Comparison of ENCODE assay signal across 12 mouse cellular contexts in the genomic region with DNA sequence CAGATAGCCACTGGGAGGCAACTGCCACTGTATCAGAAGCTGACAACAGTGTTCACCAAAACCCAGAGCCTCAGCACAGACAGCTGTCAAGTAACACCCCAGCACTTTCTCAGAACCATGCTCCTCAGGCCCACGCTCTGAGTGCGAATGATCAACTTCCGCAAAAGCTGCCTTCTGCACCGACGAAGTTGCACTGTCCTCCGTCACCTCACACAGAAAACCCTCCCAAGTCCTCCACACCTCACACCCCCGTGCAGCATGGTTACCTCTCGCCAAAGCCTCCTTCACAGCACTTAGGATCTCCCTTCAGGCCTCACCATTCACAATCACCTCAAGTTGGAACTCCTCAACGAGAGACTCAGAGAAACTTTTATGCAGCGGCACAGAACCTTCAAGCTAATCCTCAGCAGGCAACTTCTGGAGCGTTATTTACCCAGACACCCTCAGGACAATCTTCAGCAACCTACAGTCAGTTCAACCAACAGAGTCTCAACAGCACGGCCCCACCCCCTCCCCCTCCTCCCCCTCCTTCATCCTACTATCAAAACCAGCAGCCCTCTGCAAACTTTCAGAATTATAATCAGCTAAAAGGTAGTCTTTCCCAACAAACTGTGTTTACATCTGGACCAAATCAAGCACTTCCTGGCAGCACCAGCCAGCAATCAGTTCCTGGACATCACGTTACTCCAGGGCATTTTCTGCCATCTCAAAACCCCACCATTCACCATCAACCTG.
DNase-seq lines count a peak whose midpoint lies in the region; ATAC-seq and TF ChIP-seq lines count a peak whose summit lies in the region.
"Had no signal": no experiment of that assay in that cellular context is flagged by ENCODE, and none has a peak within 500 bp of the region (broad histone marks: within the 10 kb centered on the region; RNA-seq: fewer than 3 reads in every experiment).

No protein-coding gene starts in this region.

- no peak overlapping the region for H3K4me2 ChIP-seq in heart, embryonic 16.5 days (ENCODE audit: low read depth, low read length)
- H3K4me2 ChIP-seq in midbrain, embryonic 13.5 days (replicated peaks): no peak overlapping the region
- H3K4me2 ChIP-seq in midbrain, postnatal 0 days (ENCODE audit: low read depth, low read length, poor library complexity, severe bottlenecking): no peak overlapping the region
- no peak overlapping the region for H3K4me2 ChIP-seq in embryonic facial prominence, embryonic 11.5 days (ENCODE audit: low read depth, low read length)
- H3K4me2 ChIP-seq in limb, embryonic 12.5 days: no peak overlapping the region
- H3K4me2 ChIP-seq in hindbrain, embryonic 16.5 days (ENCODE audit: low read length): no peak overlapping the region
- H3K4me2 ChIP-seq in kidney, embryonic 14.5 days (replicated peaks; ENCODE audit: low read depth, low read length): no peak overlapping the region
- H3K4me2 ChIP-seq: liver, embryonic 15.5 days had no signal

- no peak for TF ChIP-seq CTCF in heart, adult 2 months (IDR thresholded peaks at IDR 0.05)
- no peak for TF ChIP-seq CTCF in midbrain, postnatal 0 days (IDR thresholded peaks at IDR 0.05)

- H3K27me3 ChIP-seq in heart, embryonic 16.5 days (ENCODE audit: control insufficient read depth, insufficient read depth, low read length): no peaks in the 10 kb centered on the region
- H3K27me3 ChIP-seq in heart, adult 2 months (ENCODE audit: control insufficient read depth, insufficient read depth, low read length): no peaks in the 10 kb centered on the region
- no peaks in the 10 kb centered on the region for H3K27me3 ChIP-seq in midbrain, embryonic 13.5 days
- H3K27me3 ChIP-seq in midbrain, postnatal 0 days (ENCODE audit: insufficient read depth, low read length): no peaks in the 10 kb centered on the region
- H3K27me3 ChIP-seq in embryonic facial prominence, embryonic 11.5 days (ENCODE audit: control insufficient read depth, insufficient read depth, low read length): no peaks in the 10 kb centered on the region
- no peaks in the 10 kb centered on the region for H3K27me3 ChIP-seq in limb, embryonic 12.5 days
- H3K27me3 ChIP-seq in hindbrain, embryonic 16.5 days (replicated peaks; ENCODE audit: control insufficient read depth, insufficient read depth, low read length): no peaks in the 10 kb centered on the region
- H3K27me3 ChIP-seq in kidney, embryonic 14.5 days (ENCODE audit: control insufficient read depth, insufficient read depth, low read length): no peaks in the 10 kb centered on the region
- H3K27me3 ChIP-seq: liver, embryonic 15.5 days had no signal

- H3K79me2 ChIP-seq in heart, adult 2 months (replicated peaks; ENCODE audit: control insufficient read depth, insufficient read depth, low read length): no peaks in the 10 kb centered on the region

- DNase-seq in heart, adult 2 months: no peak
- no peak for DNase-seq in midbrain, postnatal 0 days (ENCODE audit: low spot score)
- peak; percentile 79 for DNase-seq in embryonic facial prominence, embryonic 11.5 days (ENCODE audit: low spot score)
- DNase-seq: adrenal gland, postnatal 10 days; kidney, adult 18-20 months; layer of hippocampus, adult 9-11 months had no signal

- H3K4me3 ChIP-seq in heart, embryonic 16.5 days (ENCODE audit: low read length): no peak overlapping the region
- no peak overlapping the region for H3K4me3 ChIP-seq in heart, adult 2 months
- H3K4me3 ChIP-seq in midbrain, embryonic 13.5 days (replicated peaks): no peak overlapping the region
- no peak overlapping the region for H3K4me3 ChIP-seq in midbrain, postnatal 0 days (ENCODE audit: low read depth, low read length)
- H3K4me3 ChIP-seq in embryonic facial prominence, embryonic 11.5 days (ENCODE audit: low read depth, low read length): no peak overlapping the region
- H3K4me3 ChIP-seq in limb, embryonic 12.5 days (replicated peaks): no peak overlapping the region
- H3K4me3 ChIP-seq in hindbrain, embryonic 16.5 days (ENCODE audit: low read length): no peak overlapping the region
- no peak overlapping the region for H3K4me3 ChIP-seq in kidney, embryonic 14.5 days (ENCODE audit: low read length)
- H3K4me3 ChIP-seq: liver, embryonic 15.5 days had no signal

- 66% methylated on average over 13 of the region's 13 CpGs for WGBS in heart, embryonic 16.5 days
- 70% methylated on average over 13 of the region's 13 CpGs for WGBS in heart, adult 2 months
- 84% methylated on average over 13 of the region's 13 CpGs for WGBS in midbrain, embryonic 13.5 days
- WGBS in midbrain, postnatal 0 days: 81% methylated on average over 13 of the region's 13 CpGs
- 71% methylated on average over 13 of the region's 13 CpGs for WGBS in embryonic facial prominence, embryonic 11.5 days
- WGBS in limb, embryonic 12.5 days: 54% methylated on average over 13 of the region's 13 CpGs
- 83% methylated on average over 13 of the region's 13 CpGs for WGBS in hindbrain, embryonic 16.5 days
- WGBS in kidney, embryonic 14.5 days: 86% methylated on average over 13 of the region's 13 CpGs

- H3K9ac ChIP-seq in heart, embryonic 16.5 days (ENCODE audit: low read length): no peak overlapping the region
- no peak overlapping the region for H3K9ac ChIP-seq in heart, adult 2 months (ENCODE audit: low read depth, low read length)
- no peak overlapping the region for H3K9ac ChIP-seq in midbrain, embryonic 13.5 days (replicated peaks)
- no peak overlapping the region for H3K9ac ChIP-seq in midbrain, postnatal 0 days (replicated peaks; ENCODE audit: low read length, poor library complexity, severe bottlenecking)
- H3K9ac ChIP-seq in embryonic facial prominence, embryonic 11.5 days (replicated peaks; ENCODE audit: low read length): no peak overlapping the region
- no peak overlapping the region for H3K9ac ChIP-seq in limb, embryonic 12.5 days (replicated peaks)
- H3K9ac ChIP-seq in hindbrain, embryonic 16.5 days (ENCODE audit: low read depth, low read length): no peak overlapping the region
- H3K9ac ChIP-seq in kidney, embryonic 14.5 days (ENCODE audit: low read depth, low read length): no peak overlapping the region
- H3K9ac ChIP-seq: liver, embryonic 15.5 days had no signal

- peak overlapping the region; percentile 27; the same call in 1 of the 2 replicates for H3K27ac ChIP-seq in heart, embryonic 16.5 days (ENCODE audit: low read length)
- H3K27ac ChIP-seq in heart, adult 2 months: no peak overlapping the region
- no peak overlapping the region for H3K27ac ChIP-seq in midbrain, embryonic 13.5 days
- no peak overlapping the region for H3K27ac ChIP-seq in midbrain, postnatal 0 days (ENCODE audit: low read depth, low read length)
- H3K27ac ChIP-seq in embryonic facial prominence, embryonic 11.5 days (replicated peaks; ENCODE audit: low read depth, low read length): no peak overlapping the region
- 0 out of 2 replicates have a peak overlapping the region, but pooled peaks have one; percentile 56 for H3K27ac ChIP-seq in limb, embryonic 12.5 days
- no peak overlapping the region for H3K27ac ChIP-seq in hindbrain, embryonic 16.5 days (ENCODE audit: low read depth, low read length)
- H3K27ac ChIP-seq in kidney, embryonic 14.5 days (ENCODE audit: low read depth, low read length): no peak overlapping the region
- H3K27ac ChIP-seq: liver, embryonic 15.5 days had no signal

- 0 out of 2 replicates have a peak, but pooled peaks have one; percentile 10 for ATAC-seq in heart, embryonic 16.5 days (replicated peaks; ENCODE audit: extremely low read depth, insufficient read depth, low FRiP score)
- ATAC-seq in midbrain, embryonic 13.5 days: peak; percentile 2; the same call in 1 of the 2 replicates
- ATAC-seq in midbrain, postnatal 0 days (ENCODE audit: low FRiP score): no peak
- ATAC-seq in embryonic facial prominence, embryonic 11.5 days (replicated peaks; ENCODE audit: insufficient number of reproducible peaks, low FRiP score, low TSS enrichment, low read depth): peak; percentile 72
- ATAC-seq in limb, embryonic 12.5 days (ENCODE audit: insufficient number of reproducible peaks, insufficient read depth, low FRiP score, low TSS enrichment, low read depth): peak; percentile 64
- ATAC-seq in hindbrain, embryonic 16.5 days: no peak
- no peak for ATAC-seq in kidney, embryonic 14.5 days (ENCODE audit: low FRiP score, low TSS enrichment)

- intact Hi-C loops in heart, adult 2 months (cut with DNase I): loop anchor here (2.0 to 5.0 kb wide), 2 partner anchors 13 to 156 kb away; no protein-coding TSS in a partner anchor

- no peaks in the 10 kb centered on the region for H3K9me3 ChIP-seq in heart, embryonic 16.5 days (replicated peaks; ENCODE audit: control insufficient read depth, low read length)
- no peaks in the 10 kb centered on the region for H3K9me3 ChIP-seq in midbrain, embryonic 13.5 days
- H3K9me3 ChIP-seq in midbrain, postnatal 0 days (ENCODE audit: low read length): no peaks in the 10 kb centered on the region
- no peaks in the 10 kb centered on the region for H3K9me3 ChIP-seq in embryonic facial prominence, embryonic 11.5 days (replicated peaks; ENCODE audit: control insufficient read depth, low read length)
- H3K9me3 ChIP-seq in limb, embryonic 12.5 days: no peaks in the 10 kb centered on the region
- H3K9me3 ChIP-seq in hindbrain, embryonic 16.5 days (ENCODE audit: control insufficient read depth, low read length): no peaks in the 10 kb centered on the region
- H3K9me3 ChIP-seq in kidney, embryonic 14.5 days (ENCODE audit: control insufficient read depth, low read length): no peaks in the 10 kb centered on the region
- H3K9me3 ChIP-seq: liver, embryonic 15.5 days had no signal

- peaks cover 4% of the 10 kb centered on the region; the same call in 1 of the 2 replicates for H3K4me1 ChIP-seq in heart, embryonic 16.5 days (ENCODE audit: control insufficient read depth, insufficient read depth, low read length)
- no peaks in the 10 kb centered on the region for H3K4me1 ChIP-seq in heart, adult 2 months (ENCODE audit: control insufficient read depth, insufficient read depth, low read length)
- H3K4me1 ChIP-seq in midbrain, embryonic 13.5 days (replicated peaks): no peaks in the 10 kb centered on the region
- no peaks in the 10 kb centered on the region for H3K4me1 ChIP-seq in midbrain, postnatal 0 days (ENCODE audit: insufficient read depth, low read length)
- H3K4me1 ChIP-seq in embryonic facial prominence, embryonic 11.5 days (ENCODE audit: control insufficient read depth, insufficient read depth, low read length): no peaks in the 10 kb centered on the region
- peaks cover 15% of the 10 kb centered on the region for H3K4me1 ChIP-seq in limb, embryonic 12.5 days (replicated peaks)
- no peaks in the 10 kb centered on the region for H3K4me1 ChIP-seq in hindbrain, embryonic 16.5 days (ENCODE audit: control insufficient read depth, insufficient read depth, low read depth, low read length)
- no peaks in the 10 kb centered on the region for H3K4me1 ChIP-seq in kidney, embryonic 14.5 days (ENCODE audit: control insufficient read depth, insufficient read depth, low read length)
- H3K4me1 ChIP-seq: liver, embryonic 15.5 days had no signal

- TF ChIP-seq POLR2A in heart, adult 2 months (IDR thresholded peaks at IDR 0.05; ENCODE audit: insufficient read depth, low read depth, low read length): no peak

- no peak for TF ChIP-seq EP300 in heart, adult 2 months (IDR thresholded peaks at IDR 0.05; ENCODE audit: insufficient read depth, low read depth, low read length)

- peaks cover 58% of the 10 kb centered on the region for H3K36me3 ChIP-seq in heart, embryonic 16.5 days (ENCODE audit: control insufficient read depth, insufficient read depth)
- peaks cover 23% of the 10 kb centered on the region for H3K36me3 ChIP-seq in heart, adult 2 months (ENCODE audit: control insufficient read depth, insufficient read depth, low read length)
- peaks cover 69% of the 10 kb centered on the region for H3K36me3 ChIP-seq in midbrain, embryonic 13.5 days
- H3K36me3 ChIP-seq in midbrain, postnatal 0 days (ENCODE audit: insufficient read depth, low read length): peaks cover 54% of the 10 kb centered on the region
- peaks cover 10% of the 10 kb centered on the region for H3K36me3 ChIP-seq in embryonic facial prominence, embryonic 11.5 days (replicated peaks; ENCODE audit: control insufficient read depth, insufficient read depth, low read depth, low read length)
- peaks cover 80% of the 10 kb centered on the region for H3K36me3 ChIP-seq in limb, embryonic 12.5 days
- H3K36me3 ChIP-seq in hindbrain, embryonic 16.5 days (ENCODE audit: control insufficient read depth, insufficient read depth, low read length): peaks cover 41% of the 10 kb centered on the region
- H3K36me3 ChIP-seq in kidney, embryonic 14.5 days (ENCODE audit: control insufficient read depth, insufficient read depth, low read length): peaks cover 68% of the 10 kb centered on the region

Comparison
In these comparisons a context has a peak if more than half of its experiments do, and no peak if none do; other contexts are left out.
1. ATAC-seq: peak in heart, embryonic 16.5 days (single experiment), midbrain, embryonic 13.5 days (single experiment), embryonic facial prominence, embryonic 11.5 days (single experiment) and limb, embryonic 12.5 days (single experiment); none in midbrain, postnatal 0 days (single experiment), hindbrain, embryonic 16.5 days (single experiment) and kidney, embryonic 14.5 days (single experiment).
2. H3K27ac ChIP-seq: peak in heart, embryonic 16.5 days (single experiment) and limb, embryonic 12.5 days (single experiment); none in heart, adult 2 months (single experiment), midbrain, embryonic 13.5 days (single experiment), midbrain, postnatal 0 days (single experiment), embryonic facial prominence, embryonic 11.5 days (single experiment), hindbrain, embryonic 16.5 days (single experiment) and kidney, embryonic 14.5 days (single experiment).